Comparison of ENCODE assay signal across 21 mouse cellular contexts in the genomic region with DNA sequence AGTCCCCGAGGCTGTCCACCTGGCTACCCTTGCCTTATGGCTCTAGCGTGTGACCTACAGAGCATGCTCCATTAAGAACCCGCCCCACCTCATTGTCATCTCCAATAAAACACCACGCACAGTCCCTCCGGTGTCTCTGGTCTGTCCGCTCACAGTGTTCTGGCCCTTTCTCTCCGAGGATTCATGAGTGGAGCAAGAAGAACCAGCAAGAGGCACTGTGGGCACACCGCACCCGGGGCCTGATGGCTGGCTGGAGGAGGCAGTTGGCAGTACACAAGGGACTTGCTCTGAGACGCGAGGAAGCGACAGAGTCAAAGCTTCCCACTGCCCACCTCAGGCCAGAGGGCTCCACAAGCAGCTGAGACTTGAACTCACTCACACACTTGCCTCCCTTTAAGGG. TPM values are rescaled to one million over a fixed set of nuclear protein-coding genes. Genes with fewer than 3 reads are reported as not detected.
A peak's percentile ranks its signal among the peaks of the same experiment; 100 is the strongest.
DNase-seq lines count a peak whose midpoint lies in the region; ATAC-seq and TF ChIP-seq lines count a peak whose summit lies in the region.
"Had no signal": no experiment of that assay in that cellular context is flagged by ENCODE, and none has a peak within 500 bp of the region (broad histone marks: within the 10 kb centered on the region; RNA-seq: fewer than 3 reads in every experiment).

No protein-coding gene starts in this region.

- H3K27ac ChIP-seq in layer of hippocampus, adult 2 months, result peak overlapping the region; percentile 63; the same call in 1 of the 2 replicates
- H3K27ac ChIP-seq in midbrain, embryonic 16.5 days (ENCODE audit: low read length), result 0 out of 2 replicates have a peak overlapping the region, but pooled peaks have one; percentile 15
- no peak overlapping the region for H3K27ac ChIP-seq in midbrain, embryonic 15.5 days
- H3K27ac ChIP-seq in thymus, adult 2 months (ENCODE audit: control insufficient read depth, insufficient read depth, low read length), result no peak overlapping the region
- H3K27ac ChIP-seq: embryonic facial prominence, embryonic 13.5 days; forebrain, embryonic 15.5 days; gastrocnemius, adult 2 months; heart, embryonic 13.5 days; hindbrain, embryonic 15.5 days had no signal

- no peak for TF ChIP-seq CTCF in layer of hippocampus, adult 2 months (conservative IDR thresholded peaks at IDR 0.05)
- no peak for TF ChIP-seq CTCF in thymus, adult 2 months (IDR thresholded peaks at IDR 0.05; ENCODE audit: borderline replicate concordance, control insufficient read depth, extremely low read depth, insufficient read depth, low read length, poor library complexity)

- no peak overlapping the region for H3K4me3 ChIP-seq in layer of hippocampus, adult 2 months
- H3K4me3 ChIP-seq in midbrain, embryonic 16.5 days (ENCODE audit: low read depth, low read length), result no peak overlapping the region
- no peak overlapping the region for H3K4me3 ChIP-seq in midbrain, embryonic 15.5 days
- no peak overlapping the region for H3K4me3 ChIP-seq in thymus, adult 2 months (ENCODE audit: control insufficient read depth, insufficient read depth, low read length)
- H3K4me3 ChIP-seq: embryonic facial prominence, embryonic 13.5 days; forebrain, embryonic 15.5 days; gastrocnemius, adult 2 months; heart, embryonic 13.5 days; hindbrain, embryonic 15.5 days had no signal

- no peaks in the 10 kb centered on the region for H3K9me3 ChIP-seq in midbrain, embryonic 16.5 days (replicated peaks; ENCODE audit: control insufficient read depth, low read length, poor library complexity, severe bottlenecking)
- no peaks in the 10 kb centered on the region for H3K9me3 ChIP-seq in midbrain, embryonic 15.5 days
- H3K9me3 ChIP-seq: embryonic facial prominence, embryonic 13.5 days; forebrain, embryonic 15.5 days; G1E; heart, embryonic 13.5 days; hindbrain, embryonic 15.5 days had no signal

- H3K27me3 ChIP-seq in midbrain, embryonic 16.5 days (ENCODE audit: control insufficient read depth, insufficient read depth, low read depth, low read length), result no peaks in the 10 kb centered on the region
- no peaks in the 10 kb centered on the region for H3K27me3 ChIP-seq in midbrain, embryonic 15.5 days (replicated peaks)
- H3K27me3 ChIP-seq in thymus, adult 2 months (ENCODE audit: control insufficient read depth, insufficient read depth, low read length), result no peaks in the 10 kb centered on the region
- H3K27me3 ChIP-seq: embryonic facial prominence, embryonic 13.5 days; forebrain, embryonic 15.5 days; hindbrain, embryonic 15.5 days had no signal

- H3K36me3 ChIP-seq in midbrain, embryonic 16.5 days (ENCODE audit: control insufficient read depth, insufficient read depth, low read length), result peaks cover 72% of the 10 kb centered on the region
- peaks cover 70% of the 10 kb centered on the region for H3K36me3 ChIP-seq in midbrain, embryonic 15.5 days (replicated peaks)
- peaks cover 49% of the 10 kb centered on the region for H3K36me3 ChIP-seq in thymus, adult 2 months (ENCODE audit: control insufficient read depth, insufficient read depth, low read length)

- DNase-seq in frontal cortex, adult 2 months (ENCODE audit: extremely low spot score in 1 of 2, low spot score in 1 of 2), result no peak
- DNase-seq in layer of hippocampus, adult 2 months (ENCODE audit: low spot score in 2 of 2), result no peak
- no peak for DNase-seq in layer of hippocampus, adult 9-11 months
- DNase-seq in thymus, adult 2 months, result no peak
- DNase-seq: adrenal gland, postnatal 10 days; cerebellum, adult 11 months; cerebellum, adult 9-10 months; cerebellum, postnatal 25 days; gastrocnemius, adult 2 months; gastrocnemius, postnatal 25 days; heart, postnatal 36 days had no signal

- no peak overlapping the region for H3K9ac ChIP-seq in midbrain, embryonic 16.5 days (ENCODE audit: low read depth, low read length)
- no peak overlapping the region for H3K9ac ChIP-seq in midbrain, embryonic 15.5 days
- H3K9ac ChIP-seq: embryonic facial prominence, embryonic 13.5 days; forebrain, embryonic 15.5 days; heart, embryonic 13.5 days; hindbrain, embryonic 15.5 days had no signal

- WGBS in midbrain, embryonic 16.5 days, result 81% methylated on average over 12 of the region's 12 CpGs
- 83% methylated on average over 12 of the region's 12 CpGs for WGBS in midbrain, embryonic 15.5 days
- WGBS in thymus, adult 2 months, result 96% methylated on average over 12 of the region's 12 CpGs

- peak; percentile 21; the same call in 1 of the 2 replicates for ATAC-seq in frontal cortex, adult (ENCODE audit: low TSS enrichment)
- no peak for ATAC-seq in midbrain, embryonic 16.5 days
- no peak for ATAC-seq in midbrain, embryonic 15.5 days (replicated peaks)
- ATAC-seq: forebrain, embryonic 15.5 days; inflammation-experienced regulatory T-cells, adult 6 months had no signal

- no peak overlapping the region for H3K4me2 ChIP-seq in midbrain, embryonic 16.5 days (ENCODE audit: low read length)
- no peak overlapping the region for H3K4me2 ChIP-seq in midbrain, embryonic 15.5 days
- H3K4me2 ChIP-seq: embryonic facial prominence, embryonic 13.5 days; forebrain, embryonic 15.5 days; heart, embryonic 13.5 days; hindbrain, embryonic 15.5 days had no signal

- no peak for TF ChIP-seq POLR2A in thymus, adult 2 months (IDR thresholded peaks at IDR 0.05; ENCODE audit: control insufficient read depth, extremely low read depth, insufficient read depth, low read length, poor library complexity)

- no peaks in the 10 kb centered on the region for H3K4me1 ChIP-seq in midbrain, embryonic 16.5 days (ENCODE audit: control insufficient read depth, insufficient read depth, low read length)
- no peaks in the 10 kb centered on the region for H3K4me1 ChIP-seq in midbrain, embryonic 15.5 days
- no peaks in the 10 kb centered on the region; the same call in 1 of the 2 replicates for H3K4me1 ChIP-seq in thymus, adult 2 months (replicated peaks; ENCODE audit: control insufficient read depth, insufficient read depth, low read length)
- H3K4me1 ChIP-seq: embryonic facial prominence, embryonic 13.5 days; forebrain, embryonic 15.5 days; heart, embryonic 13.5 days; hindbrain, embryonic 15.5 days had no signal

RNA-seq across cellular contexts. Expression of a gene that starts 13.8 kb away (rescaled TPM):
- polyA plus RNA-seq in frontal cortex, adult 2 months (2012; rRNA removed), result 377 and 417 TPM in 2 replicates
- 100 to 1,000 TPM; 207 to 212 TPM for total RNA-seq in layer of hippocampus, adult 2 months (2021)
- 198 and 205 TPM in 2 replicates for polyA plus RNA-seq in midbrain, embryonic 16.5 days (2015; fragmentation: Nextera tagmentation; extraction: Ambion mirVana)
- 199 and 201 TPM in 2 replicates for polyA plus RNA-seq in midbrain, embryonic 15.5 days (2015; fragmentation: Nextera tagmentation; extraction: Ambion mirVana)
- 102 and 127 TPM in 2 replicates for polyA plus RNA-seq in thymus, adult 2 months (2012; rRNA removed)
- total RNA-seq: granulocyte monocyte progenitor cell, adult 5-6 weeks had no signal

RNA-seq across cellular contexts. Expression of a gene that starts 18.3 kb away (rescaled TPM):
- polyA plus RNA-seq in frontal cortex, adult 2 months (2012; rRNA removed), result 56.2 and 63.3 TPM in 2 replicates
- 10 to 100 TPM; 79.7 to 87.4 TPM for total RNA-seq in layer of hippocampus, adult 2 months (2021)
- 17.8 and 18.9 TPM in 2 replicates for polyA plus RNA-seq in midbrain, embryonic 16.5 days (2015; fragmentation: Nextera tagmentation; extraction: Ambion mirVana)
- polyA plus RNA-seq in midbrain, embryonic 15.5 days (2015; fragmentation: Nextera tagmentation; extraction: Ambion mirVana), result 22.0 and 26.4 TPM in 2 replicates
- 59.7 and 65.5 TPM in 2 replicates for polyA plus RNA-seq in thymus, adult 2 months (2012; rRNA removed)

RNA-seq across cellular contexts. Expression of a gene that starts 32.9 kb away (rescaled TPM):
- 25.4 and 25.5 TPM in 2 replicates for polyA plus RNA-seq in frontal cortex, adult 2 months (2012; rRNA removed)
- 1 to 10 TPM; 6.4 to 6.9 TPM for total RNA-seq in layer of hippocampus, adult 2 months (2021)
- polyA plus RNA-seq in midbrain, embryonic 16.5 days (2015; fragmentation: Nextera tagmentation; extraction: Ambion mirVana), result 15.5 and 19.8 TPM in 2 replicates
- 13.2 and 13.9 TPM in 2 replicates for polyA plus RNA-seq in midbrain, embryonic 15.5 days (2015; fragmentation: Nextera tagmentation; extraction: Ambion mirVana)
- 2.6 and 2.8 TPM in 2 replicates for polyA plus RNA-seq in thymus, adult 2 months (2012; rRNA removed)

RNA-seq across cellular contexts. Expression of a gene that starts 34.5 kb away (rescaled TPM):
- polyA plus RNA-seq in frontal cortex, adult 2 months (2012; rRNA removed), result 40.3 and 45.6 TPM in 2 replicates
- 10 to 100 TPM; 49.6 to 52.4 TPM for total RNA-seq in layer of hippocampus, adult 2 months (2021)
- polyA plus RNA-seq in midbrain, embryonic 16.5 days (2015; fragmentation: Nextera tagmentation; extraction: Ambion mirVana), result 9.9 and 10.2 TPM in 2 replicates
- 14.0 and 15.2 TPM in 2 replicates for polyA plus RNA-seq in midbrain, embryonic 15.5 days (2015; fragmentation: Nextera tagmentation; extraction: Ambion mirVana)
- polyA plus RNA-seq in thymus, adult 2 months (2012; rRNA removed), result 211 and 230 TPM in 2 replicates
- polyA plus RNA-seq: G1E had no signal

Comparison
In these comparisons a context has a peak if more than half of its experiments do, and no peak if none do; other contexts are left out.
1. H3K27ac ChIP-seq: peak in layer of hippocampus, adult 2 months (single experiment) and midbrain, embryonic 16.5 days (single experiment); none in midbrain, embryonic 15.5 days (single experiment) and thymus, adult 2 months (single experiment).